Mouse (Mus musculus) mouse trophoblast stem cell (cell line): ENCODE data around the gene Olfr1314.

Experiments
- in situ Hi-C, 2 experiments: fragments of 300-500 bp; cut with MseI, MboI; formaldehyde crosslinking; loops; 2 replicates in 1 of 2; 3 replicates in 1 of 2; pipeline ENCODE4 v1.15.1; 2025

Olfr1314 gene

GRCm38 (mm10) chr2:112096681-112097080 lies at the start of gene Olfr1314:
TSS of gene Olfr1314 (minus strand) at chr2:112096781.
- in situ Hi-C loops: no loop called here

- in situ Hi-C loops: no loop called here
Observed at GRCm38 (mm10) chr2:112140029-112140428, 43.4 kb upstream of the Olfr1314 start, which contains the start of gene Olfr1317. TSS of gene Olfr1317 (plus strand) at chr2:112140329.

- in situ Hi-C loops: no loop called here
Observed at GRCm38 (mm10) chr2:112134877-112135276, 38.3 kb upstream of the Olfr1314 start, which contains the start of gene Olfr1316. TSS of gene Olfr1316 (minus strand) at chr2:112134977.

- in situ Hi-C loops: no loop called here
Observed at GRCm38 (mm10) chr2:112115340-112115739, 18.8 kb upstream of the Olfr1314 start, which contains the start of gene Olfr1315-ps1. TSS of gene Olfr1315-ps1 (minus strand) at chr2:112115440.

- in situ Hi-C loops: no loop called here
Observed at GRCm38 (mm10) chr2:112077743-112078142, 18.8 kb downstream of the Olfr1314 start, which contains the start of gene Olfr1313. TSS of gene Olfr1313 (minus strand) at chr2:112077843.

- in situ Hi-C loops: no loop called here
Observed at GRCm38 (mm10) chr2:112050138-112050537, 46.4 kb downstream of the Olfr1314 start, which contains the start of gene Olfr1312. TSS of gene Olfr1312 (minus strand) at chr2:112050238.
